Mouse (Mus musculus): ENCODE results near the gene Robo3.

Gene Robo3

GRCm38 (mm10) chr9:37430582-37430981, 2.5 kb downstream of the Robo3 start:
- peak; percentile 90 for DNase-seq (ENCODE audit: extremely low spot score, low spot score)

- no peak for DNase-seq (ENCODE audit: extremely low spot score, low spot score)
Measured at GRCm38 (mm10) chr9:37429326-37429725, 3.7 kb downstream of the Robo3 start.

DNA sequence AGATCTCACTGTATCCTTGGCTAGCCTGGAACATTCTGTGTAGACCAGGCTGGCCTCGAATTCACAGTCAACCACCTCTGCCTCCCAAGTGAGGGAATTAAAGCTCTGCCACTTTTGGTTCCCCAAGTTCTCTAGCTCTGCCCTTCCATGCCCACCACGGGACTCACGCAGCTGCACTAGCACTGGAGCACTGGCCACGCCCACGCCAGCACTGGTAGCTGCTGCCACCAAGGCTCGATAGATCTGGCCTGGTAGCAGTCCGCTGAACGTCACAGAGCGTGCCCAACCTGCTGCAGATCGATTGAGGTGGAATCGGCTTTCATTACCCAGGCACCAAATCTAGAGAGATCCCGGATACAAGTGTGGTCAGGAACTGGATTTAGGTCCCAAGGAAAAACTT, 11.8 kb downstream of the Robo3 start:
- DNase-seq (ENCODE audit: extremely low spot score, low spot score) = no peak

DNA sequence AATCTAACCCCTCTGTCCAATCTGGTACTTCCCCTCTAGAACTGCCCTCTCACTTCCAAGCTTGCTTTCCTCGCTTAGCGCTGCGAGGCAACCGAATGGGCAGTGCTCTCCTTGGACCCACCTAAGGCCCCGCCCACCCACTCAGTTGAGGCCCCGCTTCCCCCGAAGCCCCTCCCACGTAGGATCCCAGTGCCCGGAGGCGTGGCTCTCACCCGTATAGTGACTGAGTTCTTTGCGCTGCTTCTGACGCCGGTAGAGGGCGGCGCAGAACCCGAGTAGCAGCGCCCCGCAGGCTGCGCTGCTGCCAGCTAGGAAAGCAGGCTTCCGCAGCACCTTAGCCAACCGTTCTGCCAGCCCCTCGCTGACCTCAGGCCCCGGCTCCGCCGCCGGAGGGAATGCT, 12.4 kb downstream of the Robo3 start:
- DNase-seq (ENCODE audit: extremely low spot score, low spot score) = peak; percentile 88

DNA sequence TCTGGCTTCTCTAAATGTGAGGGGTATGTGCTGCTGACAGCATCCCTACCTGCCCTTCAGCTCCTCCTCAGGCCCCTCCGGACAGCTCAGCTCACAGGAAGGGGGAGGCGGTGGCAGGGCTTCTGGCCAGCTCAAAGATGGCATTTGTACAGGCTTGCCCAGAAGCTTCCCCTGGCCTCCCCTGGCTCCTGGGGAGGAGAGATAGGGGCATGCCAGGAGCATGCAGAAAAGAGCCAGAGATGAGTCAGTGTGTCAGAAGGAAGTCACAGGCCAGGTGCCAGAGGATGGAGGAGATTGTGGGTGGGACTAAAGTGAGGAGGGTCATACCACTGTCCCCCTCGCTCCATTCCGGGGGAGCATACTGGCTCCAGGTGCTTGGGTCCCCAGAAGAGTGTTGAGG, 14.3 kb downstream of the Robo3 start:
- DNase-seq (ENCODE audit: extremely low spot score, low spot score) = no peak

GRCm38 (mm10) chr9:37414666-37415065, 18.4 kb downstream of the Robo3 start:
- DNase-seq (ENCODE audit: extremely low spot score, low spot score) = no peak

DNA sequence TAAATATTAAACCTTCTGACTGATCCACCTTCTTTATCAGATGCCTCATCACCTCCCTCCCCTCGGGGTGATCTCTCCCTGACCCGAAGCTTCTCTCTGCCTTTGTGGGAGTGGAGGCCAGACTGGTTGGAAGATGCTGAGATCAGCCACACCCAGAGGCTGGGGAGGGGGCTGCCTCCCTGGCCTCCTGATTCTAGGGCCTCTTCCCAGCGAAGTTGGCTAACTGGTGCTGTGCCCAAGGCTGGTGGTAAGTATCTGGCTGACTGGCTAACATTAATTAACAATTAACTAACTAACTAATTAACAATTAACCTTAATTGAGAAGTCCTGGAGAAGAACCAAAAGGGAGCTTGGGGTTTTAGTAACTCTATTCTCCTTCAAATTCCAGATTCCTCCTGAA, 20.1 kb downstream of the Robo3 start:
- no peak for DNase-seq (ENCODE audit: extremely low spot score, low spot score)

GRCm38 (mm10) chr9:37409698-37410445, 23.2 kb downstream of the Robo3 start:
- no peak for DNase-seq (ENCODE audit: extremely low spot score, low spot score)

DNA sequence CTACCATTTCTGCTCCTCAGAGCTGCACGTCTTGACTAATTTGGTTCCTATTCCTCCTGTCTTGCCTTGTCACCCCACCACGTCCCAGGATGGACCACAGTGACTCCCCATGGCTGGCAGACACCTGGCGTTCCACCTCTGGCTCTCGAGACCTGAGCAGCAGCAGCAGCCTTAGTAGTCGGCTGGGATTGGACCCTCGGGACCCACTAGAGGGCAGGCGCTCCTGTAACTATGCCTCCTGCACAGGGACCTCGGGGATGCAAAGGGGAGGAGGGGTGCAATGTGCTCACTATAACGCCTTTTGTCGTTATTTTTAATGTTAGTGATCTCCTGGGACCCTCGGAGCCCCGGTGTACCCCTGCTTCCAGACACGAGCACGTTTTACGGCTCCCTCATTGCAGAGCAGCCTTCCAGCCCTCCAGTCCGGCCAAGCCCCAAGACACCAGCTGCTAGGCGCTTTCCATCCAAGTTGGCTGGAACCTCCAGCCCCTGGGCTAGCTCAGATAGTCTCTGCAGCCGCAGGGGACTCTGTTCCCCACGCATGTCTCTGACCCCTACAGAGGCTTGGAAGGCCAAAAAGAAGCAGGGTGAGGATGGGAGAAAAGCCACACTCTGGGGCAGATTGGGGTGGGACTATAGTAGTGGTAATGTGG, 25.1 kb downstream of the Robo3 start:
- no peak for DNase-seq (ENCODE audit: extremely low spot score, low spot score)

- peak; percentile 30 for DNase-seq (ENCODE audit: extremely low spot score, low spot score)
Measured at GRCm38 (mm10) chr9:37406372-37406771, 26.7 kb downstream of the Robo3 start.

- DNase-seq (ENCODE audit: extremely low spot score, low spot score) = no peak
Measured at GRCm38 (mm10) chr9:37403011-37403410, 30.0 kb downstream of the Robo3 start.

DNA sequence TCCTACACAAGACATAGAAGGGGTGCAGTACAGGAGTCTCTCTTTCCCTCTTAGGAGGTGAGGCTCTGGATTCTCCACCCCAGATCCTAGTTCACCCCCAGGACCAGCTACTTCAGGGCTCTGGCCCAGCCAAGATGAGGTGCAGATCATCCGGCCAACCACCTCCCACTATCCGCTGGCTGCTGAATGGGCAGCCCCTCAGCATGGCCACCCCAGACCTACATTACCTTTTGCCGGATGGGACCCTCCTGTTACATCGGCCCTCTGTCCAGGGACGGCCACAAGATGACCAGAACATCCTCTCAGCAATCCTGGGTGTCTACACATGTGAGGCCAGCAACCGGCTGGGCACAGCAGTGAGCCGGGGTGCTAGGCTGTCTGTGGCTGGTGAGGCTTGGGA, 30.5 kb downstream of the Robo3 start:
- DNase-seq (ENCODE audit: extremely low spot score, low spot score) = no peak

DNA sequence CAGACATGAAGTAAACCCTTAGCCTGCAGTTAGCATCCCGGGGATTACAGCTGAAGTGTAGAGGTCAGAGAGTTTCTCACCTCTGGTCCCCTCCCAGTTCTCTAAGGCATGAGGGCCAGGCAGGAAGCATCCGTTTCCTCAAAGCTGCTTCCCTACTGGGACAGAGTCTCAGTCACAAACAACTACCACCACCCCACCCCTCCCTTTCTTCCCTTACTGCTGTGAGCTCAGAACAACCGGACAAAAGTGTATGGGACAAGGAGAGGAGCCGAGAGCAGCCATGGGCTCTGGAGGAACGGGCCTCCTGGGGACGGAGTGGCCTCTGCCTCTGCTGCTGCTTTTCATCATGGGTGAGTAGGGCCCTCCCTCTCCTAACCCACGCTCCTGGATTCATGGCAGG, 31.2 kb downstream of the Robo3 start, which contains the start of gene Robo4:
TSS of gene Robo4 (plus strand) at position 96 of the 400 bp plus-strand sequence.
- no peak for DNase-seq (ENCODE audit: extremely low spot score, low spot score)

DNA sequence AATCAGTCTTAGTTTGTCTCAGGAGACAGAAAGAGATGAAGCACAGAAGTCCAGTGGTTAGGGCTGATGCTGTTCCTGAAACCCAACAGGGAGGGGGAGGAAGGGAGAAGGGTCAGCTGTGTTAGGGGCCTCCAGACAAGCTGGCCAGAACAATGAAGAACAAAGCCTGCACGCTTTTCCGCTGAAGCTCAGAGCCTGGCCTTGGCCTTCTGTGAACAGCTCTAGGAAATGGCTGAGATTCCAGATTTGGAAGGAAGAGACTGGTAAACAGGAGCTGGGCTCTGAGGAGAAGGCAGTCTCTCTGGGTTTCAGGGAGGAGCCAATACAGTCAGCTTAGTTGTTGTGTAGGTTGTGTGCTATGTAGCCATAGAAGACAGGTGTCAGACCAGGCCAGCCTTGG, 32.5 kb downstream of the Robo3 start:
- no peak for DNase-seq (ENCODE audit: extremely low spot score, low spot score)

DNA sequence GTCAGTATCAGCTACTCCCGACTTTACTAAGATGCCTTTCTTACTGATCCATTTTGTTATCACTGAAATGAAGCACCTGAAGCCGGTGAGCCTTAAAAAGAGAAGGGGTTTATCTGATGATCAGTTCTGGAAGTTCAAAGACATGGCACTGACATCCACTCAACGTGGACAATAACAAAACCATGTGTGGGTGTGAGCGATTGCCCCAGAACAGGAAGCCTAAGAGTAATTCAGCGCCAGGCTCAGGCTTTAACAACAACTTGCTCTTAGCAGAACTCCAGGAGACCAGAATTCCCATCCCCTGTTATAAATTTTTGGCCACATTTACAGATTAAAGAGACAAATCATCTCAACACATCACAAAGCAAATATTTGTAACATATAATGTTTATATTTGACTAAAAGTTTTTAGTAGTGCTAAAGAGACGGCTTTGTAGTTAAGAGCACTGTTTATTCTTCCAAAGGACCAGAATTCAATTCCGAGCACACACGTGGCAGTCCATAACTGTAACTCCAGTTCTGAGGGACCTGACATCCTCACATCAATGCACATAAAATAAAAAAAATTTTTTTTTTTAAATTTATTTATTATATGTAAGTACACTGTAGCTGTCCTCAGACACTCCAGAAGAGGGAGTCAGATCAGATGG, 39.4 kb downstream of the Robo3 start:
- no peak for DNase-seq (ENCODE audit: extremely low spot score, low spot score)

- no peak for DNase-seq (ENCODE audit: extremely low spot score, low spot score)
Measured at GRCm38 (mm10) chr9:37392071-37392470, 41.0 kb downstream of the Robo3 start.

- DNase-seq (ENCODE audit: extremely low spot score, low spot score) = no peak
Measured at GRCm38 (mm10) chr9:37390891-37391290, 42.2 kb downstream of the Robo3 start.

DNA sequence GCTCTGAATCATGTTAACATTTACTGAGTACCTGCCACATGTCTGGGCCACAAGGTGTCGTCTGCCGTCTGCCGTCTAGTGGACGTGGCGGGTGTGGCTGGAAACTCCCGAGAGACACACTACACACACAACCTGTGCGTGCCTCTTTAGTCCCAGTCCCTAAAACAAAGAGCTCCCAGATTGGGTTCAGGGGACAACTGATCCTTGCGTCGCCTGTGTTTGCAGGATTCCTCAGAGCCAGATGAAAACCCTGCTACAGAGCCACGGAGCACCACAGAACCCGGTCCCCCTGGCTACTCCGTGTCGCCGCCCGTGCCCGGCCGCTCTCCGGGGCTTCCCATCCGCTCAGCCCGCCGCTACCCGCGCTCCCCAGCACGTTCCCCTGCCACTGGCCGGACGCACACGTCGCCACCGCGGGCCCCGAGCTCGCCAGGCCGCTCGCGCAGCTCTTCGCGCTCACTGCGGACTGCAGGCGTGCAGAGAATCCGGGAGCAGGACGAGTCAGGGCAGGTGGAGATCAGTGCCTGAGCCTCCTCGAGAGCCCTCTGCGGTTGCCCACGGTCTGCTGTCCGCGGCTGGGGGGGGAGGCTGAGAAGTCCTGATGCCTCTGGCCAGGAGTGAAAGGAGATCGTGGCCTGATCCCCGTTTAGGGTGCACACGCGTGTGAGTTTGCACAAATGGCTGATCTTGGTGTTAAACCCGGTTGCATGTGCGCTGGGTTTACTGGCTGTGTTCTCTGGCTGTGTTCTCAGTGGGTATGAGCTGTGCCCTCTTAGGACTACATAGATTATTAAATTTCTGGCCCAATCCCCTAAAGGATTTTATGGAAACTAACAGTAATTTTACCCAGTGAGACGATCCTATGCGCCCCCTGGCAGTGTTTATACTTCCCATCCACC, 48.5 kb downstream of the Robo3 start:
- DNase-seq (ENCODE audit: extremely low spot score, low spot score) = peak; percentile 70

DNA sequence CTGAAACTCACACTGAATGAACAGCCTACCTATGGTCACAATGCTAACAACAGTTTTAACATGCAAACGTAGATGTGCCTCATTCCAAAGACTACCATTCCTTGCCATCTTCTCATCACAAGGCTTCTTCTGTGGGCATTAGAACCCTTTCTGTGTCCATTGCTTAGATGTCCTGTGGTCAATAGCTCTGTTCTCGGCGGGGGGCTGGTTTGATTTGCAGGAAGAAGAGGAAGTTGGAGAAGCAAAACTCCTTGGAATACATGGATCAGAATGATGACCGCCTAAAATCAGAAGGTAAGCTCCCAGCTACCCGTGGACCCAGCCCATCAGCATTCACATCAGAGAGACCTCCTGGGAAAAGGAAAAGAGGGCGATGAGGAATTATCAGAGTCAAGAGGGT, 49.9 kb downstream of the Robo3 start:
- DNase-seq (ENCODE audit: extremely low spot score, low spot score) = no peak

GRCm38 (mm10) chr9:37375718-37376117, 57.3 kb downstream of the Robo3 start:
- DNase-seq (ENCODE audit: extremely low spot score, low spot score) = no peak

GRCm38 (mm10) chr9:37371232-37371801, 61.7 kb downstream of the Robo3 start:
- no peak for DNase-seq (ENCODE audit: extremely low spot score, low spot score)
